Mouse (Mus musculus) T-cell, adult 66 days (primary cell): ENCODE results near the gene Clca1. TPM values are rescaled to one million over a fixed set of nuclear protein-coding genes. Genes with fewer than 3 reads are reported as not detected.

Experiments used
- total RNA-seq, 2 experiments: library from RNA; stranded (reverse); gene quantifications; 3 replicates in 1 of 2; 4 replicates in 1 of 2; pipeline ENCODE4 v1.2.4; 2023

The Clca1 gene
- total RNA-seq = not detected

DNA sequence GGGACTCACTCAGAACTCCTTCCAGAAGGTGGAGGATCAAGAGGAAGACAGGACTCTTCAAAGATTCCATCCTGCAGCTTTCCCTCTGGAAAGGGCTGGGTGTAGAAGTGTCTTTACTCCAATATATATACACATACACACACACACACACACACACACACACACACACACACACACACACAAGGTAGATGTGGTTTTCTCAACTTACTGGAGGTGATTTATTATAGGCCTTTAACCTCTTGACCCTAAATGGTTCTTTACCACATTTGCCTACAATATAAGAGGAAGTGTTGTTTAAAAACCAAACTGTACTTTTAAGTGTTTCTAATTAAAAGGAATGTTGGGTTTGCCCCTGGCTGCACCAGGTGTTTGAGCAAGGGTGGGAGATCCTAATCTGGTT, at the start of gene Clca1:
Gene Clca1, minus strand, starts transcription at position 101 of the 400 bp plus-strand sequence.

DNA sequence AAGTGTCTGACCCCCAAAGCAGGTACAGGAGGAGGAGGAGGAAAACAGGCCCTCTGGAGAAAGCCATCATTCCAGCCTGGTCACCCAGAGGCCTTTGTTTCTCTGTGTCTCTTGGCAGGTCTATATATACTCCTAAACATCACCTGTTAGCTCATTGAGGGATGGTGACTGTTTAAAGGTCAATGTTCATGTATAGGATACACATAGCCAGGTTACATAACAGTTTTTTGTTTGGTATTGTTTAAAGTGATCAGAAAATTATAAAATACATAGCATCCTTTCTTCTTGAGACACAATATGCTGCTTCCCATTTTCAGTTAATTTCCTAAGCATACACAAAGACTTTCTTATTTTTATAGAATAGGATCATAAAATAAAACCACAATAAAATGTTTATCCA, 57.6 kb downstream of the Clca1 start, which contains the start of gene Clca4a:
Gene Clca4a, minus strand, starts transcription at position 101 of the 400 bp plus-strand sequence.

Other genes with a start within 250 kb of the Clca1 start
- not detected for gene Clca3a2, start 213.3 kb downstream of the Clca1 start, total RNA-seq
- gene Clca3b, start 183.4 kb downstream of the Clca1 start, total RNA-seq = not detected
- gene Clca4b, start 100.2 kb downstream of the Clca1 start, total RNA-seq = not detected
- not detected for gene Clca4a, start 57.7 kb downstream of the Clca1 start, total RNA-seq
- not detected for gene Clca2, start 66.7 kb upstream of the Clca1 start, total RNA-seq
- 10 to 100 TPM; 12.7 to 13.0 TPM for gene Odf2l, start 85.8 kb upstream of the Clca1 start, total RNA-seq